Mouse (Mus musculus) liver, embryonic 13.5 days (tissue): ENCODE measurements around the gene Usp6nl. TPM values are rescaled to one million over a fixed set of nuclear protein-coding genes. Genes with fewer than 3 reads are reported as not detected.

Experiments used
- ATAC-seq: fragments of 200-750 bp; cut with Nextera tagmentation; 2 replicates; pipeline ENCODE4 v1.8.0; 2017; ENCODE audit warnings: low read depth, mild to moderate bottlenecking, moderate number of reproducible peaks, moderate library complexity
- DNase-seq: peaks from one replicate; pipeline ENCODE4 v3.0.0; 2022
- H3K27ac ChIP-seq: fragments of 300-500 bp; sonication (generic); 2 replicates; pipeline ENCODE4 v1.5.1; 2015; ENCODE audit warnings: moderate library complexity, mild to moderate bottlenecking, inconsistent platforms
- H3K27me3 ChIP-seq: fragments of 300-500 bp; sonication (generic); 2 replicates; pipeline ENCODE4 v1.6.1; 2015; ENCODE audit warnings: mild to moderate bottlenecking, inconsistent platforms
- H3K36me3 ChIP-seq: fragments of 300-500 bp; sonication (generic); 2 replicates; pipeline ENCODE4 v1.6.1; 2015; ENCODE audit warnings: mild to moderate bottlenecking, inconsistent platforms
- H3K4me1 ChIP-seq: fragments of 300-500 bp; sonication (generic); replicated peaks from 2 replicates; pipeline ENCODE4 v1.6.1; 2015; ENCODE audit warnings: inconsistent platforms
- H3K4me2 ChIP-seq: fragments of 300-500 bp; sonication (generic); 2 replicates; pipeline ENCODE4 v1.6.1; 2015; ENCODE audit warnings: inconsistent platforms, mild to moderate bottlenecking, moderate library complexity
- H3K4me3 ChIP-seq: fragments of 300-500 bp; sonication (generic); replicated peaks from 2 replicates; pipeline ENCODE4 v1.5.1; 2015; ENCODE audit warnings: mild to moderate bottlenecking, inconsistent platforms
- H3K9ac ChIP-seq: fragments of 300-500 bp; sonication (generic); 2 replicates; pipeline ENCODE4 v1.6.1; 2015; ENCODE audit warnings: mild to moderate bottlenecking, inconsistent platforms
- H3K9me3 ChIP-seq: fragments of 300-500 bp; sonication (generic); replicated peaks from 2 replicates; pipeline ENCODE4 v1.6.1; 2016; ENCODE audit warnings: inconsistent platforms
- WGBS: fragments of 180-500 bp; shearing (Covaris S2); methylation state at CpG from one replicate; pipeline ENCODE4 v1.1.7; 2015; ENCODE audit not compliant: insufficient replicate concordance; 5-methylcytosine and 5-hydroxymethylcytosine counted together
- polyA plus RNA-seq: library from polyadenylated mRNA; unstranded; fragments of >200 nt; fragmentation: Nextera tagmentation; extraction: Ambion mirVana; gene quantifications from 2 replicates; pipeline ENCODE4 v1.2.1, GENCODE M21; 2015

The Usp6nl gene
- polyA plus RNA-seq, 1 experiment from 2014 or later = 3.4 TPM

- Histone ChIP-seq H3K4me2 (no peak overlapping the region), H3K4me1 (peaks cover 91% of the 10 kb centered on the region), H3K9me3 (no peaks in the 10 kb centered on the region), H3K27me3 (no peaks in the 10 kb centered on the region), H3K27ac (peak overlapping the region; percentile 51), H3K4me3 (no peak overlapping the region), H3K36me3 (0 out of 2 replicates have a peak, but pooled peaks cover 7% of the 10 kb centered on the region), H3K9ac (0 out of 2 replicates have a peak overlapping the region, but pooled peaks have one; percentile 15)
- DNase-seq = no peak
- WGBS = 77% methylated on average over 1 of the region's 1 CpGs
- no peak for ATAC-seq
Observed at GRCm38 (mm10) chr2:6333570-6333969, 11.1 kb downstream of the Usp6nl start.

- WGBS = 71% methylated on average over 6 of the region's 6 CpGs
- Histone ChIP-seq H3K27me3 (no peaks in the 10 kb centered on the region), H3K27ac (peak overlapping the region; percentile 51; the same call in 1 of the 2 replicates), H3K4me2 (no peak overlapping the region), H3K4me1 (peaks cover 87% of the 10 kb centered on the region), H3K9ac (0 out of 2 replicates have a peak overlapping the region, but pooled peaks have one; percentile 15), H3K9me3 (no peaks in the 10 kb centered on the region), H3K4me3 (no peak overlapping the region), H3K36me3 (0 out of 2 replicates have a peak, but pooled peaks cover 7% of the 10 kb centered on the region)
- ATAC-seq = no peak
- DNase-seq = no peak
Observed at GRCm38 (mm10) chr2:6334011-6334410, 11.5 kb downstream of the Usp6nl start.

GRCm38 (mm10) chr2:6335032-6335735, 12.7 kb downstream of the Usp6nl start:
- H3K9ac ChIP-seq = no peak overlapping the region
- peak overlapping the region; percentile 64; the same call in 1 of the 2 replicates for H3K27ac ChIP-seq
- 69% methylated on average over 14 of the region's 14 CpGs for WGBS
- 0 out of 2 replicates have a peak, but pooled peaks cover 7% of the 10 kb centered on the region for H3K36me3 ChIP-seq
- DNase-seq = no peak
- H3K4me3 ChIP-seq = no peak overlapping the region
- no peak for ATAC-seq
- no peak overlapping the region for H3K4me2 ChIP-seq
- no peaks in the 10 kb centered on the region for H3K27me3 ChIP-seq
- H3K4me1 ChIP-seq = peaks cover 80% of the 10 kb centered on the region
- H3K9me3 ChIP-seq = no peaks in the 10 kb centered on the region

- 79% methylated on average over 1 of the region's 1 CpGs for WGBS
- Histone ChIP-seq H3K4me1 (peaks cover 77% of the 10 kb centered on the region), H3K27ac (no peak overlapping the region), H3K27me3 (no peaks in the 10 kb centered on the region), H3K4me3 (no peak overlapping the region), H3K9ac (no peak overlapping the region), H3K36me3 (0 out of 2 replicates have a peak, but pooled peaks cover 7% of the 10 kb centered on the region), H3K9me3 (no peaks in the 10 kb centered on the region), H3K4me2 (no peak overlapping the region)
- no peak for ATAC-seq
- no peak for DNase-seq
Observed at GRCm38 (mm10) chr2:6336013-6336412, 13.5 kb downstream of the Usp6nl start.

- WGBS = 62% methylated on average over 3 of the region's 3 CpGs
- Histone ChIP-seq H3K36me3 (0 out of 2 replicates have a peak, but pooled peaks cover 7% of the 10 kb centered on the region), H3K27ac (no peak overlapping the region), H3K27me3 (no peaks in the 10 kb centered on the region), H3K9ac (no peak overlapping the region), H3K4me3 (no peak overlapping the region), H3K9me3 (no peaks in the 10 kb centered on the region), H3K4me1 (peaks cover 70% of the 10 kb centered on the region), H3K4me2 (no peak overlapping the region)
- no peak for ATAC-seq
- no peak for DNase-seq
Observed at GRCm38 (mm10) chr2:6336649-6337048, 14.2 kb downstream of the Usp6nl start.

DNA sequence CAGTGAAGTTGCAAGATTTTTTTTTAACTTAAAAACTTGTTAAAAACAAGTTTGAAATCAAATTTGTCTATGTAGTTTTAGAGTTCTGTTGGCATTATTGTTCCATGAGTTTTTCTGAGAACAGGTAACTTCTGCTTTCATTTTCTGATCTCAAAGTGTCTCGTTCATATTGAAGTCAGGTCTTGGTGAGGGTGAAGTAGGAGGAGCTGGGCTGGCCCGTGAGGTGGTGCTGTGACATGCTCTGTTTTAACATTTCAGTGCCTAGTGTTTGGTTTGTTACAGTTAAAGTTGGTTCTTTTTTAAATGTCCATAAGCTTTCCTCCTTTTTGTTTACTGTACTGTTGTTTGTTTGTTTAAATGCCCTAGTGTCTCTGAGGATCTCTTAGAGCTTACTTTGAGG, 15.0 kb downstream of the Usp6nl start:
- H3K9ac ChIP-seq = no peak overlapping the region
- no peak overlapping the region for H3K4me2 ChIP-seq
- 64% methylated on average over 2 of the region's 2 CpGs for WGBS
- H3K27me3 ChIP-seq = no peaks in the 10 kb centered on the region
- H3K27ac ChIP-seq = no peak overlapping the region
- no peaks in the 10 kb centered on the region for H3K9me3 ChIP-seq
- H3K4me1 ChIP-seq = peaks cover 63% of the 10 kb centered on the region
- DNase-seq (no peak), ATAC-seq (no peak)
- no peak overlapping the region for H3K4me3 ChIP-seq
- 0 out of 2 replicates have a peak, but pooled peaks cover 7% of the 10 kb centered on the region for H3K36me3 ChIP-seq

DNA sequence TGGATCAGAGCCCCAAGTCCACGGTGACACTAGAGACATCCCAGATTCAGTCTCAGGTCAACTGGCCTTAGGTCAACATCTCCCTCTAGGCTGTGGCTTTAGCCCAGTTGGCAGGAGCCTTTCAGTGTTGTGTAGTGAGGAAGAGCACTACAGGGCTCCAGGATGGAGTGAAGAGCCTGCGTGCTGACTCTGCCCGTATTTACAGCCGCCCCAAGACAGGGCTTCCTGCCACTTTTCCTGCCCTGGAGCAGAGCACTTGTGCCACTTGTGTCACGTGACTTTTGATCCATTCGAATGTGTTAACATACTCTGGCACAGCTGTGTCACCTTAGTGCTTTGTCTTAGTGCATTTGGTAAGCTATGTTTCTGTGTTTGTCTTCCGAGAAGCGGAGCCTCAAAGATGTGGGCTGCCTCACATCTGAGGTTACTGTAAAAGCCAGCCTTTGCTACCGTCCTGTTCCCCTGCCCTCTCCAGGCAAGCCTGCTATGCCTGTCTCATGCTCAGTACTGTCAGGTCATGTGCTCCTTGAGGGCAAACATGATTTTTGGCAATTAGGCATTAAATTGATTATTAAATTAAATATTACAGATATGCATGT, 15.7 kb downstream of the Usp6nl start:
- Histone ChIP-seq H3K27me3 (no peaks in the 10 kb centered on the region), H3K36me3 (0 out of 2 replicates have a peak, but pooled peaks cover 7% of the 10 kb centered on the region), H3K9ac (no peak overlapping the region), H3K9me3 (no peaks in the 10 kb centered on the region), H3K4me1 (peaks cover 56% of the 10 kb centered on the region), H3K27ac (peak overlapping the region; percentile 13; the same call in 1 of the 2 replicates), H3K4me2 (no peak overlapping the region), H3K4me3 (no peak overlapping the region)
- ATAC-seq = peak; percentile 14; the same call in 1 of the 2 replicates
- WGBS = 70% methylated on average over 9 of the region's 9 CpGs
- DNase-seq = no peak

DNA sequence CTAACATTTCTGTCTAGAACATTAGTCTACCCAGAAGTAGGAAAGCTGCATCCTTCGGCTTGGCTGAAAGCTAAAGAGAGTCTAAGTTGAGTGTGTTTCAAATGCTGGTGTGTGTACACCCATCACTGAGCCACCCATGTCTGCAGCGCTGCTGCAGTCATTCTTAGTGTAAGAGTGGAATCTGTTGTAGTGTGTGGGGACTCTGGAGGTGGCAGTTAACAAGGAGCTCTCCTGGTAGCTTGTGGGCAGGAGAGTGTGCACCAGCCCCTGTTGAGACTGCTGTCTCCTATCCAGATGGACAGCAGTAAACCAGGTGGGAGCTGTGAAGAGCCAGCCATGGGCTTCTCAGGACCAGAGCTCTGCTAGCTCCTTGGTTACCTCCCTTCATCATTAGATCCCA, 18.0 kb downstream of the Usp6nl start:
- ATAC-seq = no peak
- H3K4me3 ChIP-seq = no peak overlapping the region

DNA sequence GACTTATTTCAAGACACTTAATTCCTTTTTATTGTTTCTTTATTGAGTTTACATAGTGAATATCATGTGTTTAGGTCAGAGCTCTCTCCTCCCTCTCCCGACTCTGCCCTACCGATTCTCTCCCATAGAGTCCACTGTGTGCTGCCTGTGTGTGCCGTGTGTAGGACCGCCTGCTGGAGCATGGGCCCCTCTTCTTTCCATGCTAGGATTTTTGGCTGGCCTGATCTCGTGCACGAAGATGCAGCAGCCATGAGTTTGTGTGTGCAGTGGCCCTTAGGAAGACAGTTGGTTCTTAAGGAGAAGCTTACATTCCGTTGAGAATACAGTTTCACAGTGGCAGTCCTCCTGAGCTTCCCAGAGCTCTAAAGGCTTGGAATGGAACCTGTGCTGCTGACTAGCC, 19.0 kb downstream of the Usp6nl start:
- H3K9me3 ChIP-seq = no peaks in the 10 kb centered on the region; the same call in 1 of the 2 replicates
- peaks cover 16% of the 10 kb centered on the region for H3K36me3 ChIP-seq
- WGBS = 87% methylated on average over 7 of the region's 7 CpGs
- H3K4me1 ChIP-seq = peaks cover 26% of the 10 kb centered on the region
- no peak overlapping the region for H3K4me2 ChIP-seq
- no peaks in the 10 kb centered on the region for H3K27me3 ChIP-seq
- H3K4me3 ChIP-seq = no peak overlapping the region
- H3K9ac ChIP-seq = no peak overlapping the region
- H3K27ac ChIP-seq = no peak overlapping the region
- ATAC-seq (no peak), DNase-seq (no peak)

More for the DNA sequence above, 18.0 kb downstream of the Usp6nl start:
- H3K27ac ChIP-seq = peak overlapping the region; percentile 55; the same call in 1 of the 2 replicates
- H3K4me1 ChIP-seq = peaks cover 33% of the 10 kb centered on the region
- WGBS = 82% methylated on average over 2 of the region's 2 CpGs
- no peaks in the 10 kb centered on the region for H3K27me3 ChIP-seq
- H3K4me2 ChIP-seq = no peak overlapping the region
- DNase-seq = no peak
- H3K36me3 ChIP-seq = peaks cover 8% of the 10 kb centered on the region
- H3K9me3 ChIP-seq = no peaks in the 10 kb centered on the region
- no peak overlapping the region for H3K9ac ChIP-seq

DNA sequence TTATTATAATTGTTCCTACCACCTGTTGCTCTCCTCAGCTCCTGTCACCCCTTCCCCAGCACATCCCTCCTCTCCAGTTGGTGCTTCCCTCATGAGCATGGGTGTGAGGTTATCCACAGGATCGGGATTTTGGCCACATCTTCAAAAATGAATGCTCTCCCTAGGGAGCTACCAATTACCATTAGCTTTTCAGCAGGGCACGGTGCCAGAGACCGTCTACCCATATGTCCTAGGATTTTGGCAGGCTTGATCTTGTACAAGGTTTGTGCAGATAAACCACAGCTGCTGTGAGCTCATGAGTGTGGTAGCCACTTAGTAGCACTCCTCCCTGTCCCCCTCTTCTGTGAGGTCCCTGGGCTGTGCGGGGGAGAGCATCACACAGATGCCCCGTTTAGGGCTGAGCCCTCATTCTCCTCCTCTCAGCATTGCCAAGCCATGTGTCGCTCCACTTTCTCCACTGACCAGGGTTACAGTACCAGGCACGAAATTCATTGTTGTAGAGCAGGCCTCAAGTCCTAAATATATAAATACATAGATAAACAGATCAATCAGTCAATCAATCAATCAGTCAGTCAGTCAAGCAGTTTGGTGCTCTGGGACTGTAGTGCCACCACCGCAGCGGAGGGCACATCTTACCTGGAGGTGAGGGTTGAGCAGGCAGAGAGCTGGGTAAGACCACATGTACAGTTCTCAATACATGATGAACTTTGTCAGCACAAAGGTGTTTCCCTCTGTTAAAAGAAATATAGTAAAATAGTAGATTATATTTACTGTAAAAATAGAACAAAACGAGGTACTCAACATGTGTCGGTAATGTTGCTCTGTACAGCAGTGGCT, 27.0 kb downstream of the Usp6nl start:
- H3K36me3 ChIP-seq = peaks cover 9% of the 10 kb centered on the region
- no peak overlapping the region for H3K4me3 ChIP-seq
- DNase-seq (no peak), ATAC-seq (no peak)
- no peak overlapping the region for H3K27ac ChIP-seq
- no peaks in the 10 kb centered on the region; the same call in 1 of the 2 replicates for H3K9me3 ChIP-seq
- H3K9ac ChIP-seq = no peak overlapping the region
- no peak overlapping the region for H3K4me2 ChIP-seq
- WGBS = 84% methylated on average over 11 of the region's 11 CpGs
- no peaks in the 10 kb centered on the region for H3K27me3 ChIP-seq
- H3K4me1 ChIP-seq = peaks cover 35% of the 10 kb centered on the region

DNA sequence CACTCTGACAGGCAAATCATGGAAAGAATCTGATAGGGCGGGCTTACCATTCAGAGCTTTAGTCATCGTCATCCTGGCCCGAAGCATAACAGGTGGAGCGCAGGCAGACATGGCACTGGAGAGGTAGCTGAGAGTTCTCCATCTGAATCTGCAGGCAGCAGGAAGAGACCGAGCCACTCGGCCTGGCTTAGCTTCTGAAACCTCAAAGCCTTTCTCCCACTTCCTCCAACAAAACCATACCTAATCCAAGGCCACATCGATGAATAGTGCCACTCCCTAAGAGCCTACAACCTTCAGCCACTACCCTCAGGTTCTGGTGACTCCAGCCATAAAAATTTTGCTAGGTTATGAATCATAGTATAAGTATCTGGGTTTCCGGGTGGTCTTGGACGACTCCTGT, 27.7 kb downstream of the Usp6nl start:
- Histone ChIP-seq H3K27me3 (no peaks in the 10 kb centered on the region), H3K4me3 (no peak overlapping the region), H3K4me2 (no peak overlapping the region), H3K4me1 (peaks cover 35% of the 10 kb centered on the region), H3K9ac (no peak overlapping the region), H3K36me3 (peaks cover 9% of the 10 kb centered on the region), H3K27ac (no peak overlapping the region), H3K9me3 (no peaks in the 10 kb centered on the region; the same call in 1 of the 2 replicates)
- WGBS = 72% methylated on average over 9 of the region's 9 CpGs
- no peak for ATAC-seq
- no peak for DNase-seq
